Mouse (Mus musculus) embryonic fibroblast, embryonic 13.5 days (primary cell): ENCODE data around the gene Smpd3. TPM values are rescaled to one million over a fixed set of nuclear protein-coding genes. Genes with fewer than 3 reads are reported as not detected.

Experiments
- H3K27ac ChIP-seq: 2 replicates; pipeline ENCODE4 v1.5.1; 2012; ENCODE audit warnings: low read length, control low read depth, inconsistent platforms; ENCODE audit not compliant: insufficient read depth
- H3K4me1 ChIP-seq: 2 replicates; pipeline ENCODE4 v1.6.1; 2011; ENCODE audit warnings: low read length; ENCODE audit not compliant: control insufficient read depth, insufficient read depth
- H3K4me3 ChIP-seq: 2 replicates; pipeline ENCODE4 v1.5.1; 2011; ENCODE audit warnings: mild to moderate bottlenecking, control low read depth, low read length; ENCODE audit not compliant: insufficient read depth
- CTCF ChIP-seq: IDR thresholded peaks from 2 replicates; pipeline ENCODE4 v1.5.1; 2011; ENCODE audit warnings: mild to moderate bottlenecking, control low read depth, low read length, moderate library complexity, borderline replicate concordance; ENCODE audit not compliant: insufficient read depth
- POLR2A ChIP-seq: IDR thresholded peaks from 2 replicates; pipeline ENCODE4 v1.6.1; 2011; ENCODE audit warnings: low read depth, mild to moderate bottlenecking, control low read depth, low read length, moderate library complexity
- polyA plus RNA-seq: library from polyadenylated mRNA; stranded (reverse); fragments of >200 nt; gene quantifications from 2 replicates; pipeline ENCODE4 v1.2.4, GENCODE M21; 2011; ENCODE audit warnings: low read depth; ENCODE audit not compliant: missing spikeins, insufficient read length

Smpd3 gene
- polyA plus RNA-seq, 1 experiment: 0.37 TPM

DNA sequence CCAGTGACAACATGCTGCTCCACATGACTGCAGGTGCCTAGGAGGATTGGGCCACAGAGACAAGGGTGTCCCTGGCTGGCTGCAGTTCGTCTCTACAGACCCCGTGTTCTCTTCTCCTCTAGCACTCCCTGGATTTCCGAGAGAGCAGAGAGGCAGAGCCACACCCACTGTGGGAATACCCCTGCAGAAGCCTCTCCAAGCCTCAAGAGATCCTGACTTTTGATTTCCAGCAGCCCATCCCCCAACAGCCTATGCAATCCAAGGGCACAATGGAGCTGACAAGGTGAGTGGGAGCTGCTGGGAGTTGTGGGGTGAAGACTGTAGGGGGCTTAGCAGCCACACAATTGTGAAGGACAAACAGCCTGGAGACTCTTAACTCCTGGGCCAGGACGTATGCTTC is 87.6 kb downstream of the Smpd3 start:
- Histone ChIP-seq H3K4me1 (no peaks in the 10 kb centered on the region), H3K4me3 (no peak overlapping the region), H3K27ac (no peak overlapping the region)
- no peak for TF ChIP-seq CTCF
- no peak for TF ChIP-seq POLR2A

GRCm38 (mm10) chr8:106237106-106237505 is 100.7 kb downstream of the Smpd3 start:
- no peaks in the 10 kb centered on the region for H3K4me1 ChIP-seq
- H3K4me3 ChIP-seq: no peak overlapping the region
- H3K27ac ChIP-seq: no peak overlapping the region
- no peak for TF ChIP-seq POLR2A
- TF ChIP-seq CTCF: no peak

DNA sequence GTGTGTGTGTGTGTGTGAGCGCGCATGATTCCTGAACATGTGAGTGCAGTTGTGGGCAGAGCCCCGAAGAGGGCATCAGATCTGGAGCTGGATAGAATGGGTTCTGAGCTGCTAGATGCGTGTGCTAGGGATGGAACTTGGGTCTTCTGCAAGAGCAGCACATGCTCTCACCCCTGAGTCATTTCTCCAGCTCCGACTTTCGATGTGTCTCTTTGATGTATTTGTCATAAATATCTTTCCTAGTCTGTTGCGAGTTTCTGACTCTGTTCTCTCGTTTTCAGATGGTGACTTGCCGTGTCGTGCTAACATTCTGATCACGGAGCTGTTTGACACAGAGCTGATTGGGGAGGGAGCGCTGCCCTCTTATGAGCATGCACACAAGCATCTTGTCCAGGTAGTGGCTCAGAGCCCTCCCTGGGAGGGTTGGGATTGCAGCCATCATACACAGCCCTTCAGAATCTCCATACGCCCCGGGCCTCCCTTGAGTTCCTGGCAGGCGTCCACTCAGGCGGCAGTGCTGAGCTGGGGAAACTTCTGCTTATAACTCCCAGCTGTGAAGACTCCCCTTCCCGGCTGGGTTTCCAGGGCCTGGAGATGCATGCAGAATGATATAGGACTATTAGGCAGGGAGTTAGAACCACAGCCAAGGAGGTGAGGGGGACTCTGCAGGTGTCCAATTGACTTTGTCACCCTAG is 103.1 kb downstream of the Smpd3 start:
- TF ChIP-seq POLR2A (no peak), CTCF (no peak)
- H3K4me3 ChIP-seq: no peak overlapping the region
- no peak overlapping the region for H3K27ac ChIP-seq
- H3K4me1 ChIP-seq: no peaks in the 10 kb centered on the region

- TF ChIP-seq CTCF (no peak), POLR2A (no peak)
These were observed 105.0 kb downstream of the Smpd3 start for GRCm38 (mm10) chr8:106232751-106233150.

GRCm38 (mm10) chr8:106231536-106231935 is 106.3 kb downstream of the Smpd3 start:
- Histone ChIP-seq H3K4me1 (no peaks in the 10 kb centered on the region), H3K4me3 (no peak overlapping the region), H3K27ac (no peak overlapping the region)
- no peak for TF ChIP-seq CTCF
- no peak for TF ChIP-seq POLR2A

More at GRCm38 (mm10) chr8:106232751-106233150, 105.0 kb downstream of the Smpd3 start:
- H3K27ac ChIP-seq: no peak overlapping the region
- no peaks in the 10 kb centered on the region for H3K4me1 ChIP-seq
- no peak overlapping the region for H3K4me3 ChIP-seq

- H3K4me3 ChIP-seq: no peak overlapping the region
- TF ChIP-seq POLR2A: no peak
- TF ChIP-seq CTCF: peak; percentile 55; the same call in 1 of the 2 replicates
- H3K27ac ChIP-seq: no peak overlapping the region
- H3K4me1 ChIP-seq: no peaks in the 10 kb centered on the region
These were observed 111.2 kb downstream of the Smpd3 start for GRCm38 (mm10) chr8:106226589-106226988.

- TF ChIP-seq POLR2A: no peak
- no peak for TF ChIP-seq CTCF
- Histone ChIP-seq H3K27ac (no peak overlapping the region), H3K4me3 (no peak overlapping the region), H3K4me1 (no peaks in the 10 kb centered on the region)
These were observed 118.2 kb downstream of the Smpd3 start for GRCm38 (mm10) chr8:106219620-106220019.

DNA sequence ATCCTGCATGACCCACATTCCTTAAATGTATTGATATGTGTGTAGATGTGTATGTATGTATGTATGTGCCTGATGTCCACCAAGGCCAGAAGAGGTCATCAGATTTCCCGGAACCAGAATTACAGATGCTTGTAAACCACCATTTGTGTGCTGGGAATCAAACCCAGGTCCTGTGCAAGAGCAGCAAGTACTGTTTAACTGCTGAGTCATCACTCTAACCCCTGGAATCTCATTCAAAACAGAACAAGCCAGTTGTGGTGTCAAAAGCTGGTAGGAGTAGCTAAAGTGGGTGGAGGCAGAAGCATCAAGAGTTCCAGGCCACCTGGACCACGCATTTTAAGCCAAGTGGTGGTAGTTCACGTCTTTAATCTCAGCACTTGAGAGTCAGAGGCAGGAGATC is 123.8 kb downstream of the Smpd3 start:
- H3K27ac ChIP-seq: no peak overlapping the region
- no peaks in the 10 kb centered on the region for H3K4me1 ChIP-seq
- H3K4me3 ChIP-seq: no peak overlapping the region
- no peak for TF ChIP-seq POLR2A
- no peak for TF ChIP-seq CTCF

GRCm38 (mm10) chr8:106211421-106211820 is 126.4 kb downstream of the Smpd3 start:
- H3K4me3 ChIP-seq: peak overlapping the region; percentile 72

DNA sequence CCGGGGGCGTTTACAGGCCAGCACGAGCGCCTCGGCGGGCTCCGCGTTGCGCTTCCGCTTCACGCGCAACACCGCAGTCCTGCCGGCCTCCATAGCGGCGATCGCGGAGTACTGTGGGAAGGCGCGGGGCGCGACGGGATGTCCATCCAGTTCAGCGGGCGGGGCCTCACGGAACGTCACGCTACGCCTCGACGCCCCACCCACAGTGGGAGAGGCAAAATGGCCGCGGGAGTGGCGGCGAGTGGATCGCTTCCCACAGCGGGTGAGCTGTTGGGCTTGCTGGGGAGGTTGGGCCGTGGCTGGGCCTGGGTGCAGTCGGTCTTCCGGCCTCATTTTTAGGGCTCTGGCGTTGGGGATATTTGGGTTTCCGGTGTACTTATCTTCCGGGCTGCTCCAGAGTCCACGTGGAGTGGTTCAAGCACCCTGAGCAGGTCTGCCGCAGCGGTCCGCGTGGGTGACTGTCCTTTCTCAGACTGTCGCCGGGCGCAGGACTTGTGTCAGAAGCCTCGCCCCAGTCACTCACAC is 126.9 kb downstream of the Smpd3 start, which contains the start of the genes Slc7a6os and Prmt7:
Gene Slc7a6os (minus strand): TSS at position 115 of the 525 bp plus-strand sequence.
Gene Prmt7 (plus strand): TSS at position 116 of the 525 bp plus-strand sequence.
- no peaks in the 10 kb centered on the region for H3K4me1 ChIP-seq
- TF ChIP-seq CTCF: no peak
- peak; percentile 97 for TF ChIP-seq POLR2A
- peak within 1 kb of the TSS; percentile 87 for H3K4me3 ChIP-seq
- H3K27ac ChIP-seq: peak within 1 kb of the TSS; percentile 76

More at GRCm38 (mm10) chr8:106211421-106211820, 126.4 kb downstream of the Smpd3 start:
- TF ChIP-seq POLR2A (no peak), CTCF (no peak)
- H3K4me1 ChIP-seq: no peaks in the 10 kb centered on the region
- H3K27ac ChIP-seq: peak overlapping the region; percentile 62
